Mouse (Mus musculus) ovary, postnatal 10 days (tissue): ENCODE data around the gene Glb1l2.
A peak's percentile ranks its signal among the peaks of the same experiment; 100 is the strongest.

ENCODE experiments used
- DNase-seq: peaks from one replicate; pipeline ENCODE4 v3.0.0; 2022; ENCODE audit warnings: low spot score

Gene Glb1l2

GRCm38 (mm10) chr9:26805935-26806666 lies at the start of gene Glb1l2:
Gene Glb1l2, minus strand, starts transcription at chr9:26806468.
- DNase-seq = peak; percentile 85

- DNase-seq = no peak
These were observed 24.8 kb upstream of the Glb1l2 start for GRCm38 (mm10) chr9:26831089-26831488.

- DNase-seq = no peak
These were observed 13.7 kb upstream of the Glb1l2 start for GRCm38 (mm10) chr9:26819942-26820341.

- DNase-seq = no peak
These were observed 2.5 kb upstream of the Glb1l2 start for GRCm38 (mm10) chr9:26808735-26809134.

GRCm38 (mm10) chr9:26804321-26804720 lies 1.9 kb downstream of the Glb1l2 start:
- no peak for DNase-seq

DNA sequence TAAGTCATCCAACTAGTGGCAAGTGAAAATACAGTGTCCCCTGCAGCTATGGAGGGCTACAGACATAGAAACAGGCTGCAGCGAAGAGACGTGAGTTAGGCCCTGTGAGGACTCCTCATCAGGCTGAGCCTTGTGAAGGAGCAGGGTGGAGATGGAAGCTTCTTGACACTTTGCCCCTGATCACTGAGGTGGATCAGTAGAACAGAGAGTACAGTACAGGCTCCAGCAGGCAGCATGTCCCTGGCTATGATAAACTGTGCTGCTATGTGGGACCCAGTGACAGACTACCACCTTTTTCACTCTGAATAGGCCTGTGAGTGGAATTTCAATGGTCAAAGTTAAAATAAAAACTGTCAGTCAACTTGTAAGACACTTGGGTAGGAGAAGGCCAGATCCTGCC lies 5.9 kb downstream of the Glb1l2 start:
- DNase-seq = no peak

GRCm38 (mm10) chr9:26798731-26799130 lies 7.5 kb downstream of the Glb1l2 start:
- DNase-seq = no peak

DNA sequence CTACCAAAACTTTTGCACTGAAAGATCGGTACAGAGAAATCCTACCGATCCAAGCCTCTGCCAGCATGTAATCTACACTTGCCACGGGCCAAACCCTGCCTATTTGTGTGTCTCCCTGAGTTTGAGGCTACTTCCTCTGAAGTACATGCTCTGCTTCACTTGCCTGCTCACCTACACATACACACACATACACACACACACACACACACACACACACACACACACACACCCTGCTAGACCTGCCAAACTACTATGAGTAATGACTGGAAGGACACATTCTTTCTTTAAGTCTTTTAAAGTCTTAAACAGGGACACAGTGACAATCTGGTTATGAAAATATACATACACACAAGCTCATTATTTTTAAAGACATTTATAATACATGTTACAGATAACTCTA lies 8.1 kb downstream of the Glb1l2 start:
- DNase-seq = no peak

- no peak for DNase-seq
These were observed 13.4 kb downstream of the Glb1l2 start for GRCm38 (mm10) chr9:26792829-26793228.

- no peak for DNase-seq
These were observed 22.8 kb downstream of the Glb1l2 start for GRCm38 (mm10) chr9:26783414-26783975.

DNA sequence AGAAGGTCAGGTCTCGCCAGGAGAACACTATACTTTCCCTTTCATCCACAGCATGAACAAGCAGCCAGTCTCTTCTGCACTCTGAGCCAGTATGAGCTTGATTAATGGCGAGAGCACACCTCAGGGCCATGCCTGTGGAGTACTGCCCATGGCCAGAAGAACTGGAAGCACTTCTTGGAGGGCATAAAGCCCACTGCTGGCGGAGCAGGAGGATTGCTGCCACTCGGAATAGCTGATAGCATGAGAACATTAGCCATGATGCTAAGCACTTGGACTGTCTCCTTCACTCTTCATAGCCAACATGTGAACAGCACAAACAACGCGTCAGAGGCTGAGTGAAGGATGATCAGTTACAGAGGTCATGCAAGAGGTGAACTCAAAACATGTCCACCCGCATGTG lies 27.8 kb downstream of the Glb1l2 start:
- no peak for DNase-seq

DNA sequence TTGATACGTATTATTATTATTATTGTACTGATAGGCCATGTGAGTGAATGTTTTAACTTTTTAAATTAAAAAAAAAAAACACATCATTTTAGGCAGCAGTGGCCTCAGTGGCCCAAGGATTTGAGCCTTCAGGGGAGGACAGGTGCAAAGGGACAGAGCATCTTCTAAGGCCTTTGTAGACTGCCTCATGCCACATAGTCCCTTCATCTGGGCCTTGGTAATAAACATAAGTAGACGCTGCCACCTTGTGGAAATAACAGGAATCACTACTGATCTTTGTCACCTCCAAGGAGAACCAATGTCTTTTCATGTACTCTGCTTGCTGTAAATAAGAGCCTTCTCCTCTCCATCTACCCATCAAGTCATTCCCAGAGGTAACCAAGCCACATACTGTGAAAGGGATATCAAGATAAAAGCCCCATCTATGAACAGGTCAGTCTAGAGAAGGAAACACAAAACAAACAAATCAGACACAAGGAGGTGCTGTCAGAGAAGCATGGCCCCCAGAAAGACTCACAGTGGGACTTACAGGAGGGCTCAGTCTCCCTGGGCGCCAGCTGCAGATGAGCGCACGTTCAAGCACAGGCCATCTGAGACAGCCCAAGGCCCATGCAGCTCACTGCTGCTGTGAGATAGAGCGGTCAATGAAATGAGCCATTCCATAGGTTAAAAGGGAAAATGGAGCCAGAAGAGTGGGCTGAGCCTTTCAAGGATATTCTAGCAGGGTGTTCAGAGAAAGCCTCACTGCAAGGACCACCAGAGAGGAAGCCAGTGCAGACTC lies 30.0 kb downstream of the Glb1l2 start:
- DNase-seq = no peak

DNA sequence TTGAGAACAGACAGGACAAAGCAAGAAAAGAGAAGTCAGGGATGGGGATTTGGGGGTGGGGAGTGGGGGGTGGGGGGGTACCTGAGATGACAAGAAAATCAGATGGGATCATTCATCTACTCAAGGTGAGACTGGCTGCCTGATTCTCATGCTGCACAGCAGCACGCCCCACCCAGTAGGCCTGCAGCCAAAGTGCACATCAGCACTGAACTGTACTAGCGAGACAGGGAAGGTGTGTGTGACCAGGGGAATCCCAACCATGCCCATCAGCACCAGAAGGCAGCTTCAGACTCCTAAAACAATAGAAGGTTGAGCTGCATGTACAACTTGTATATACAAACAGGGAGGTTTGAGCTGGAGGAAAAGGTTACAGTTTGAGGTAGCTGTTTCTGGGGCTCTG lies 30.6 kb downstream of the Glb1l2 start:
- DNase-seq = no peak

DNA sequence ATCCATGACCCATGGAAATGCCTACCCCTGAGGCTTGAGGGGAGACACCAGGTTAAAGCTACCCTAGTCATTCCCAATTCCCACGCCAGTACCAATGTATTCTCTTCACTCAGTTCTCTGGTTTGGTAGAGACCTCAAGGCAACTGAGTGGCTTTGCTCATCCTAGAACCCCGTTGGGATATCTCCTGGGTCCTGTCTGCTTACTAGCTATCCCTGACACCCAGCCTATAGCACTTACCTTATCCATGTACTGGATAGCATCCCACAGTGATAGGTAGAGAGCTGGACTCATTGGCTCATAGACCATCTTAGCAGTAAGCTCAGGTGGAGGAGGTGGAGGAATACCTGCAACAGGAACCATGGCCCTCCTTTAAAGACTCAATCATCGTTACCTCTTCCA lies 38.1 kb downstream of the Glb1l2 start:
- DNase-seq = no peak

GRCm38 (mm10) chr9:26762477-26762876 lies 43.8 kb downstream of the Glb1l2 start:
- DNase-seq = no peak

- no peak for DNase-seq
These were observed 45.7 kb downstream of the Glb1l2 start for GRCm38 (mm10) chr9:26760576-26760975.

DNA sequence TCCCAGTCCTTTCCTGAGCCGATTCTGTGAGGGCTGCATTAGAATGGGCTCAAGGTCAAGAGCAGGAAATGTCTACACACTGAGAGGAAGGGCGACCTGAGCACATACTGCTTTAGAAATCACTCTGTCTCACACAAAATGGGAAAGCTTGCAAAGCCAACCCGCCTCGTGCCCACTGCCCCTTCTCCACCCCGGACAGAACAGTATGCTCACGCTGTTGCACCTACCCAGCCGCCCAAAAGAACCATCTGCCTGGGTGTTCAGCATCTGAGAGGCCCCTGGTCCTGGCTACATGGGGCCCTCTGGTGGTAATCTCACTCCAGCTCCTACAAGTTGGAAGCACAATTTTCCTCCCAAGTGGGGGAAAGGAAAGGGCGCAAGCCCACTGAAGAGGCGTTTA lies 46.2 kb downstream of the Glb1l2 start:
- DNase-seq = no peak

GRCm38 (mm10) chr9:26748893-26749292 lies 57.4 kb downstream of the Glb1l2 start:
- DNase-seq = no peak

GRCm38 (mm10) chr9:26747121-26747520 lies 59.1 kb downstream of the Glb1l2 start:
- DNase-seq = no peak

GRCm38 (mm10) chr9:26742817-26743216 lies 63.5 kb downstream of the Glb1l2 start:
- no peak for DNase-seq

- DNase-seq = no peak
These were observed 69.2 kb downstream of the Glb1l2 start for GRCm38 (mm10) chr9:26737116-26737515.

- DNase-seq = no peak
These were observed 72.3 kb downstream of the Glb1l2 start for GRCm38 (mm10) chr9:26733986-26734385.

GRCm38 (mm10) chr9:26733206-26733891 lies 72.9 kb downstream of the Glb1l2 start, which contains the start of gene B3gat1:
Gene B3gat1, plus strand, starts transcription at chr9:26733728.
- no peak for DNase-seq
